Mouse (Mus musculus) small intestine, adult 2 months (tissue): ENCODE results near the gene Gpsm2.

Experiments used
- CTCF ChIP-seq: fragments of 200-500 bp; IDR thresholded peaks from 2 replicates; pipeline ENCODE4 v1.5.1; 2012; ENCODE audit warnings: low read depth, mild to moderate bottlenecking, control low read depth, inconsistent platforms, low read length, moderate library complexity, mixed read lengths; ENCODE audit not compliant: insufficient replicate concordance, insufficient read length; ENCODE audit errors: extremely low read depth
- POLR2A ChIP-seq: fragments of 200-500 bp; IDR thresholded peaks from 2 replicates; pipeline ENCODE4 v1.6.1; 2012; ENCODE audit warnings: low read depth, mild to moderate bottlenecking, control low read depth, inconsistent platforms, low read length, moderate library complexity

GRCm38 (mm10) chr3:108722036-108722872, at the start of gene Gpsm2:
- TF ChIP-seq CTCF (no peak), POLR2A (peak; percentile 66; the same call in 1 of the 2 replicates)
